Mouse (Mus musculus): ENCODE measurements around the gene Tnfrsf4.

- TF ChIP-seq CTCF (IDR thresholded peaks at IDR 0.05; ENCODE audit: control insufficient read depth, insufficient read depth, insufficient replicate concordance, low read depth, low read length) = no peak
- TF ChIP-seq POLR2A (IDR thresholded peaks at IDR 0.05; ENCODE audit: control insufficient read depth, low read depth, low read length) = no peak
Observed at GRCm38 (mm10) chr4:156024184-156024583, 10.5 kb downstream of the Tnfrsf4 start.
